Mouse (Mus musculus) liver, postnatal 0 days (tissue): ENCODE data around the gene Sox5. TPM values are rescaled to one million over a fixed set of nuclear protein-coding genes. Genes with fewer than 3 reads are reported as not detected.

Experiments used
- ATAC-seq: fragments of 200-750 bp; cut with Nextera tagmentation; 2 replicates; pipeline ENCODE4 v1.8.0; 2017; ENCODE audit warnings: mild to moderate bottlenecking, moderate library complexity
- DNase-seq: peaks from one replicate; pipeline ENCODE4 v3.0.0-alpha.2; 2016
- H3K27ac ChIP-seq: fragments of 300-500 bp; sonication (generic); 2 replicates; pipeline ENCODE4 v1.5.1; 2014; ENCODE audit warnings: antibody characterized with exemption, moderate library complexity, mild to moderate bottlenecking, low read depth
- H3K27me3 ChIP-seq: fragments of 300-500 bp; sonication (generic); 2 replicates; pipeline ENCODE4 v1.6.1; 2014; ENCODE audit warnings: low read length, control low read depth, mixed read lengths; ENCODE audit not compliant: insufficient read depth
- H3K36me3 ChIP-seq: fragments of 300-500 bp; sonication (generic); replicated peaks from 2 replicates; pipeline ENCODE4 v1.6.1; 2014; ENCODE audit warnings: mild to moderate bottlenecking, control low read depth, low read length, moderate library complexity, mixed read lengths; ENCODE audit not compliant: insufficient read depth
- H3K4me1 ChIP-seq: fragments of 300-500 bp; sonication (generic); 2 replicates; pipeline ENCODE4 v1.6.1; 2014; ENCODE audit warnings: antibody characterized with exemption, mild to moderate bottlenecking, control low read depth; ENCODE audit not compliant: insufficient read depth
- H3K4me2 ChIP-seq: fragments of 300-500 bp; sonication (generic); 2 replicates; pipeline ENCODE4 v1.6.1; 2014; ENCODE audit warnings: low read depth, mild to moderate bottlenecking, low read length, moderate library complexity, mixed read lengths
- H3K4me3 ChIP-seq: fragments of 300-500 bp; sonication (generic); 2 replicates; pipeline ENCODE4 v1.5.1; 2014; ENCODE audit warnings: low read depth, low read length
- H3K9ac ChIP-seq: fragments of 300-500 bp; sonication (generic); replicated peaks from 2 replicates; pipeline ENCODE4 v1.6.1; 2014; ENCODE audit warnings: mild to moderate bottlenecking, moderate library complexity
- H3K9me3 ChIP-seq: fragments of 300-500 bp; sonication (generic); 2 replicates; pipeline ENCODE4 v1.6.1; 2016; ENCODE audit warnings: mild to moderate bottlenecking, control low read depth, low read length, mixed read lengths
- CTCF ChIP-seq: sonication (generic); IDR thresholded peaks from 2 replicates; pipeline ENCODE4 v1.5.1; 2016; ENCODE audit warnings: antibody characterized with exemption, low read depth
- EP300 ChIP-seq: IDR thresholded peaks from 2 replicates; pipeline ENCODE4 v1.6.1; 2016; ENCODE audit warnings: antibody characterized with exemption, low read depth, mild to moderate bottlenecking
- WGBS: fragments of 180-500 bp; shearing (Covaris S2); extraction: QIAGEN DNeasy Blood & Tissue Kit; methylation state at CpG from one replicate; pipeline ENCODE4 v1.1.7; 2014; ENCODE audit not compliant: insufficient replicate concordance; 5-methylcytosine and 5-hydroxymethylcytosine counted together
- polyA plus RNA-seq: library from polyadenylated mRNA; unstranded; fragments of >200 nt; fragmentation: Nextera tagmentation; extraction: Ambion mirVana; gene quantifications from 2 replicates; pipeline ENCODE4 v1.2.1, GENCODE M21; 2015

Gene Sox5
- polyA plus RNA-seq, 1 experiment from 2014 or later = 7.5 TPM

GRCm38 (mm10) chr6:144011880-144012524 lies 769.8 kb downstream of the Sox5 start:
- no peak overlapping the region for H3K9ac ChIP-seq
- DNase-seq (no peak), ATAC-seq (peak; percentile 9; the same call in 1 of the 2 replicates)
- H3K4me3 ChIP-seq = no peak overlapping the region
- TF ChIP-seq CTCF (no peak), EP300 (no peak)
- H3K4me1 ChIP-seq = no peaks in the 10 kb centered on the region
- H3K27me3 ChIP-seq = no peaks in the 10 kb centered on the region
- H3K9me3 ChIP-seq = no peaks in the 10 kb centered on the region
- H3K27ac ChIP-seq = no peak overlapping the region
- H3K4me2 ChIP-seq = no peak overlapping the region
- H3K36me3 ChIP-seq = no peaks in the 10 kb centered on the region
- WGBS = 48% methylated on average over 14 of the region's 14 CpGs

GRCm38 (mm10) chr6:144010995-144011394 lies 770.8 kb downstream of the Sox5 start:
- no peak overlapping the region for H3K4me2 ChIP-seq
- H3K9me3 ChIP-seq = no peaks in the 10 kb centered on the region
- no peak overlapping the region for H3K27ac ChIP-seq
- no peak overlapping the region for H3K9ac ChIP-seq
- ATAC-seq = 0 out of 2 replicates have a peak, but pooled peaks have one; percentile 25
- H3K36me3 ChIP-seq = no peaks in the 10 kb centered on the region
- no peaks in the 10 kb centered on the region for H3K27me3 ChIP-seq
- no peaks in the 10 kb centered on the region for H3K4me1 ChIP-seq
- no peak overlapping the region for H3K4me3 ChIP-seq
- WGBS = 55% methylated on average over 3 of the region's 3 CpGs
- DNase-seq = no peak
- TF ChIP-seq CTCF (no peak), EP300 (no peak)

GRCm38 (mm10) chr6:144010285-144010684 lies 771.5 kb downstream of the Sox5 start:
- ATAC-seq (no peak), DNase-seq (no peak)
- TF ChIP-seq EP300 (no peak), CTCF (no peak)
- H3K9me3 ChIP-seq = no peaks in the 10 kb centered on the region
- H3K27ac ChIP-seq = no peak overlapping the region
- no peak overlapping the region for H3K9ac ChIP-seq
- no peak overlapping the region for H3K4me3 ChIP-seq
- no peaks in the 10 kb centered on the region for H3K27me3 ChIP-seq
- no peaks in the 10 kb centered on the region for H3K36me3 ChIP-seq
- H3K4me1 ChIP-seq = no peaks in the 10 kb centered on the region
- H3K4me2 ChIP-seq = no peak overlapping the region

GRCm38 (mm10) chr6:144005132-144005531 lies 776.6 kb downstream of the Sox5 start:
- H3K4me3 ChIP-seq = no peak overlapping the region
- H3K27me3 ChIP-seq = no peaks in the 10 kb centered on the region
- H3K4me2 ChIP-seq = no peak overlapping the region
- no peak for TF ChIP-seq EP300
- no peak for TF ChIP-seq CTCF
- H3K4me1 ChIP-seq = no peaks in the 10 kb centered on the region
- H3K27ac ChIP-seq = no peak overlapping the region
- H3K9ac ChIP-seq = no peak overlapping the region
- WGBS = 84% methylated on average over 6 of the region's 6 CpGs
- H3K9me3 ChIP-seq = no peaks in the 10 kb centered on the region
- no peak for DNase-seq
- ATAC-seq = no peak
- no peaks in the 10 kb centered on the region for H3K36me3 ChIP-seq

- no peak overlapping the region for H3K27ac ChIP-seq
- no peak overlapping the region for H3K4me2 ChIP-seq
- no peaks in the 10 kb centered on the region for H3K27me3 ChIP-seq
- no peaks in the 10 kb centered on the region for H3K9me3 ChIP-seq
- DNase-seq (no peak), ATAC-seq (no peak)
- WGBS = 86% methylated on average over 13 of the region's 13 CpGs
- no peaks in the 10 kb centered on the region for H3K4me1 ChIP-seq
- no peak overlapping the region for H3K4me3 ChIP-seq
- H3K9ac ChIP-seq = no peak overlapping the region
- TF ChIP-seq EP300 = no peak
- no peak for TF ChIP-seq CTCF
- H3K36me3 ChIP-seq = no peaks in the 10 kb centered on the region
Measured at GRCm38 (mm10) chr6:143998201-143998600, 783.6 kb downstream of the Sox5 start.

- ATAC-seq = no peak
- no peak overlapping the region for H3K4me3 ChIP-seq
- WGBS = 85% methylated on average over 11 of the region's 11 CpGs
Measured at GRCm38 (mm10) chr6:143997616-143998015, 784.2 kb downstream of the Sox5 start.

More at GRCm38 (mm10) chr6:143997616-143998015, 784.2 kb downstream of the Sox5 start:
- no peaks in the 10 kb centered on the region for H3K4me1 ChIP-seq
- no peaks in the 10 kb centered on the region for H3K36me3 ChIP-seq
- H3K27me3 ChIP-seq = no peaks in the 10 kb centered on the region
- H3K27ac ChIP-seq = no peak overlapping the region
- no peak overlapping the region for H3K4me2 ChIP-seq
- no peak for TF ChIP-seq CTCF
- TF ChIP-seq EP300 = no peak
- DNase-seq = no peak
- H3K9ac ChIP-seq = no peak overlapping the region
- no peaks in the 10 kb centered on the region for H3K9me3 ChIP-seq
